Mouse (Mus musculus) midbrain, embryonic 15.5 days (tissue): Measurements from ENCODE around the gene Gm21954. TPM values are rescaled to one million over a fixed set of nuclear protein-coding genes. Genes with fewer than 3 reads are reported as not detected.

Experiments
- ATAC-seq: fragments of 200-750 bp; cut with Nextera tagmentation; replicated peaks from 2 replicates; pipeline ENCODE4 v1.8.0; 2017; ENCODE audit warnings: moderate TSS enrichment
- H3K27ac ChIP-seq: fragments of 300-500 bp; sonication (generic); 2 replicates; pipeline ENCODE4 v1.5.1; 2015; ENCODE audit warnings: mild to moderate bottlenecking, inconsistent platforms
- H3K27me3 ChIP-seq: fragments of 300-500 bp; sonication (generic); replicated peaks from 2 replicates; pipeline ENCODE4 v1.6.1; 2015; ENCODE audit warnings: inconsistent platforms
- H3K36me3 ChIP-seq: fragments of 300-500 bp; sonication (generic); replicated peaks from 2 replicates; pipeline ENCODE4 v1.6.1; 2015; ENCODE audit warnings: inconsistent platforms
- H3K4me1 ChIP-seq: fragments of 300-500 bp; sonication (generic); 2 replicates; pipeline ENCODE4 v1.6.1; 2015; ENCODE audit warnings: inconsistent platforms
- H3K4me2 ChIP-seq: fragments of 300-500 bp; sonication (generic); 2 replicates; pipeline ENCODE4 v1.6.1; 2015; ENCODE audit warnings: inconsistent platforms, mild to moderate bottlenecking, moderate library complexity
- H3K4me3 ChIP-seq: fragments of 300-500 bp; sonication (generic); 2 replicates; pipeline ENCODE4 v1.5.1; 2015; ENCODE audit warnings: mild to moderate bottlenecking, inconsistent platforms
- H3K9ac ChIP-seq: fragments of 300-500 bp; sonication (generic); 2 replicates; pipeline ENCODE4 v1.6.1; 2015; ENCODE audit warnings: mild to moderate bottlenecking, inconsistent platforms
- H3K9me3 ChIP-seq: fragments of 300-500 bp; sonication (generic); 2 replicates; pipeline ENCODE4 v1.6.1; 2016; ENCODE audit warnings: inconsistent platforms
- whole genome bisulfite sequencing: fragments of 180-500 bp; shearing (Covaris S2); methylation state at CpG from one replicate; pipeline ENCODE4 v1.1.7; 2015; ENCODE audit warnings: mixed read lengths; 5-methylcytosine and 5-hydroxymethylcytosine counted together
- polyA plus RNA-seq: library from polyadenylated mRNA; unstranded; fragments of >200 nt; fragmentation: Nextera tagmentation; extraction: Ambion mirVana; gene quantifications from 2 replicates; pipeline ENCODE4 v1.2.1, GENCODE M21; 2015

Gene Gm21954
- polyA plus RNA-seq, 1 experiment from 2014 or later: not detected

- WGBS: 54% methylated on average over 1 of the region's 1 CpGs
- Histone ChIP-seq H3K9me3 (no peaks in the 10 kb centered on the region), H3K27ac (peak overlapping the region; percentile 49; the same call in 1 of the 2 replicates), H3K4me1 (peaks cover 10% of the 10 kb centered on the region), H3K4me2 (no peak overlapping the region), H3K9ac (no peak overlapping the region), H3K27me3 (no peaks in the 10 kb centered on the region), H3K4me3 (no peak overlapping the region), H3K36me3 (no peaks in the 10 kb centered on the region)
- no peak for ATAC-seq
Observed at GRCm38 (mm10) chr3:55434276-55434675, 37.7 kb downstream of the Gm21954 start.

- Histone ChIP-seq H3K4me3 (no peak overlapping the region), H3K9ac (no peak overlapping the region), H3K4me1 (peaks cover 10% of the 10 kb centered on the region), H3K4me2 (no peak overlapping the region), H3K27ac (no peak overlapping the region), H3K9me3 (no peaks in the 10 kb centered on the region), H3K36me3 (no peaks in the 10 kb centered on the region), H3K27me3 (no peaks in the 10 kb centered on the region)
- 85% methylated on average over 3 of the region's 3 CpGs for WGBS
- ATAC-seq: no peak
Observed at GRCm38 (mm10) chr3:55431223-55431622, 40.8 kb downstream of the Gm21954 start.

GRCm38 (mm10) chr3:55430022-55430549, 41.9 kb downstream of the Gm21954 start:
- H3K9ac ChIP-seq: no peak overlapping the region
- H3K9me3 ChIP-seq: no peaks in the 10 kb centered on the region
- no peak overlapping the region for H3K4me3 ChIP-seq
- peaks cover 10% of the 10 kb centered on the region for H3K4me1 ChIP-seq
- H3K27me3 ChIP-seq: no peaks in the 10 kb centered on the region
- 0 out of 2 replicates have a peak, but pooled peaks have one; percentile 10 for ATAC-seq
- WGBS: 82% methylated on average over 2 of the region's 2 CpGs
- no peak overlapping the region for H3K4me2 ChIP-seq
- no peaks in the 10 kb centered on the region for H3K36me3 ChIP-seq
- no peak overlapping the region for H3K27ac ChIP-seq

DNA sequence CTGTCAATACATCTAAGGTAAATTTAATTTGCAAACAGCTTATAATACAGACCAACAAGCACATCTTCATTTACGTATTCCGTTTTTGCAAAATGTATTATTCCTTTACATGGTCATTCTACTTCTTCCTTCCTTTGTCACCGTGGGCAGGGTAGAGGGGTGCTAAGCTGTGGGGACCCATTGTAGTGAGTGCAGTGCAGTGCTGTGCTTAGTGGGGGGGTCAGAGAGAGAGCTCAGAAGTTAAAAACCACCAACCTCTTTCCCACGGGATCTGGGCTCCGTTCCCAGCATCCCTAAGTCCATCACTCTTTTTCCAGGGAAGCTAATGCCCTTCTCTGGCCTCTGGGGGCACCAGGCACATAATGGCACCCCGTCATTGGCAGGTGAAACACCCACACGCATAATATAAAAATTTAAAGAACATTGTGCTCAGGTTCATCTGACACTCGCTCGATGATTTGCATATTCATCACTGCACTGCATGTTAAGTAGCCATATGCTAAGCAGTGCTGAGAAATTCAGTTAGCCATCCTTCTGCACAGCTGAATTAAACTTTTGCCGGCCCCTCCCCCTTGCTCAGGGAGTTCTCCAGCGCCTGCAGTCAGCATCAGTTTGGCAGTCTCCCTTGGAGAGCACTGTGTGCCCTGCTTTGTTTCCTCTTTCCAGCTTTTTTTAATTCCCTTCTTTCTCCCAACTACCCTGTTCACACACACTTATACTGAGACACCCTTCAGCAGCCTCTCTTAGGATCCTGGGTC, 48.2 kb downstream of the Gm21954 start:
- Histone ChIP-seq H3K9me3 (no peaks in the 10 kb centered on the region), H3K27me3 (no peaks in the 10 kb centered on the region), H3K4me3 (peak overlapping the region; percentile 15; the same call in 1 of the 2 replicates), H3K27ac (peak overlapping the region; percentile 86), H3K9ac (no peak overlapping the region), H3K4me1 (peaks cover 46% of the 10 kb centered on the region), H3K36me3 (no peaks in the 10 kb centered on the region), H3K4me2 (peak overlapping the region; percentile 33)
- WGBS: 10% methylated on average over 11 of the region's 11 CpGs
- ATAC-seq: peak; percentile 92

DNA sequence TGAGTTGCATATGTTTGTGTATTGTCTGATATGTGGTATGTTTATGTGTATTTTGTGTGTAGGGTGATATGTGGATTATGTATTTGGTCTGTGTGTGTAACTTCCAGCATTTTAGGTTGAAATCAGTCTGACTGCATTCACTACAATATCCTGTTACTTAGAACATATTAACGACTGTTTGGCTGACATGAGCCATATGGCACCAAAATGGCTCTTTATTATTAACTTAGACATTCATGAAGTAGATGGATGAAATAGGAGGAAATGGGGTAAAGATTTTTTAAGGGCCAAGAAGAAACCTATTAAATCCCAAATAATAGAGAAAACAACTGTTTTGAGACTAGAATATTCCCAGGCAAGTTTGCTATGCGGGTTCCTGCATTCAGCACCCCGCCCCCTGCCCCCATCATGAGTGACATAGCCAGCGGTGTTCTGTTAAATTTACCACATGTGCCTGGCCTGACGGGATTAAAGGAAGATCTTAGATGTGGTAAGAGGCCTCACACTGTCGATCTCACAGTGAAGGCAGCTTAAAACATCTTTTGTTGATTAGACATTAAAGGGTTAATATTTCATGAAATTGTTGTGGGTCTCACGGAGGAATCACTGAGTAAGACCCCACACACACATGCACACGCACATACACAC, 51.5 kb downstream of the Gm21954 start:
- H3K4me3 ChIP-seq: no peak overlapping the region
- H3K27me3 ChIP-seq: no peaks in the 10 kb centered on the region
- WGBS: 31% methylated on average over 8 of the region's 8 CpGs
- ATAC-seq: no peak
- H3K27ac ChIP-seq: peak overlapping the region; percentile 55; the same call in 1 of the 2 replicates
- H3K36me3 ChIP-seq: no peaks in the 10 kb centered on the region
- H3K4me2 ChIP-seq: no peak overlapping the region
- peaks cover 59% of the 10 kb centered on the region for H3K4me1 ChIP-seq
- H3K9me3 ChIP-seq: no peaks in the 10 kb centered on the region
- H3K9ac ChIP-seq: no peak overlapping the region

- H3K36me3 ChIP-seq: no peaks in the 10 kb centered on the region
- 12% methylated on average over 3 of the region's 3 CpGs for WGBS
- ATAC-seq: no peak
- no peak overlapping the region for H3K4me3 ChIP-seq
- no peak overlapping the region for H3K4me2 ChIP-seq
- peak overlapping the region; percentile 69 for H3K27ac ChIP-seq
- no peak overlapping the region for H3K9ac ChIP-seq
- no peaks in the 10 kb centered on the region for H3K27me3 ChIP-seq
- H3K9me3 ChIP-seq: no peaks in the 10 kb centered on the region
- peaks cover 66% of the 10 kb centered on the region for H3K4me1 ChIP-seq
Observed at GRCm38 (mm10) chr3:55419334-55419733, 52.7 kb downstream of the Gm21954 start.

DNA sequence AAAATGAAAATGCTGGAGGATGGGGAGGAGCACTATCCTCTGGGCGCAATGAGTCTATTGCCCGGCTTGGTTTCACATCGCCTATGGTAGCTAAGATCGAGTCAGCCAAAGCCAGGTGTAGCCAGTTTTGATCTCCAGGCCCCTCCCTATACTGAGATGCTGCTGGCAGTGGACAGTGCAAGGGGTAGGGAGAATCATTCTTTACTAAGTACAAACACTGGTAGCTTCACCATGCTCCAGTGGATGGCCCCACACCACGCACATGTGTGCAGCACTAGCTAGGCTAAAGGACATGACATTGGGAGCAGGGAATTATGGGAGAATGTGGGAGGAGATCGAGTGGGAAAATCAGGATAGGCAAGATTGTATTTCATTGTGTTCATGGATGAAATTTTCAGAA, 53.2 kb downstream of the Gm21954 start:
- H3K9me3 ChIP-seq: no peaks in the 10 kb centered on the region
- ATAC-seq: no peak; the same call in 1 of the 2 replicates
- 55% methylated on average over 6 of the region's 6 CpGs for WGBS
- H3K9ac ChIP-seq: no peak overlapping the region
- no peaks in the 10 kb centered on the region for H3K27me3 ChIP-seq
- no peak overlapping the region for H3K4me2 ChIP-seq
- peaks cover 64% of the 10 kb centered on the region for H3K4me1 ChIP-seq
- H3K27ac ChIP-seq: peak overlapping the region; percentile 69
- H3K4me3 ChIP-seq: no peak overlapping the region
- no peaks in the 10 kb centered on the region for H3K36me3 ChIP-seq

- Histone ChIP-seq H3K4me3 (no peak overlapping the region), H3K9me3 (no peaks in the 10 kb centered on the region), H3K27me3 (no peaks in the 10 kb centered on the region), H3K36me3 (no peaks in the 10 kb centered on the region), H3K4me1 (peaks cover 37% of the 10 kb centered on the region), H3K9ac (0 out of 2 replicates have a peak overlapping the region, but pooled peaks have one; percentile 29), H3K4me2 (peak overlapping the region; percentile 42), H3K27ac (peak overlapping the region; percentile 95)
- ATAC-seq: peak; percentile 70
- WGBS: 2% methylated on average over 14 of the region's 14 CpGs
Observed at GRCm38 (mm10) chr3:55415527-55415950, 56.5 kb downstream of the Gm21954 start.

Other genes with a start within 250 kb of the Gm21954 start
- gene Dclk1, start 229.8 kb downstream of the Gm21954 start, polyA plus RNA-seq: 308 and 336 TPM in 2 replicates